Mouse (Mus musculus) heart, embryonic 11.5 days (tissue): Measurements from ENCODE around the gene Klf16. TPM values are rescaled to one million over a fixed set of nuclear protein-coding genes. Genes with fewer than 3 reads are reported as not detected.
A peak's percentile ranks its signal among the peaks of the same experiment; 100 is the strongest.

Experiments used
- ATAC-seq: fragments of 200-750 bp; cut with Nextera tagmentation; replicated peaks from 2 replicates; pipeline ENCODE4 v1.8.0; 2017; ENCODE audit warnings: moderate library complexity; ENCODE audit not compliant: insufficient number of reproducible peaks, low FRiP score, low TSS enrichment
- H3K27ac ChIP-seq: fragments of 300-500 bp; sonication (generic); 2 replicates; pipeline ENCODE4 v1.5.1; 2014; ENCODE audit warnings: mild to moderate bottlenecking, low read depth, low read length
- H3K27me3 ChIP-seq: fragments of 300-500 bp; sonication (generic); 2 replicates; pipeline ENCODE4 v1.6.1; 2014; ENCODE audit warnings: mild to moderate bottlenecking, low read length, mixed read lengths; ENCODE audit not compliant: control insufficient read depth, insufficient read depth
- H3K36me3 ChIP-seq: fragments of 300-500 bp; sonication (generic); 2 replicates; pipeline ENCODE4 v1.6.1; 2014; ENCODE audit warnings: mild to moderate bottlenecking, low read length, moderate library complexity, mixed read lengths; ENCODE audit not compliant: control insufficient read depth, insufficient read depth
- H3K4me1 ChIP-seq: fragments of 300-500 bp; sonication (generic); 2 replicates; pipeline ENCODE4 v1.6.1; 2014; ENCODE audit warnings: low read length; ENCODE audit not compliant: control insufficient read depth, insufficient read depth
- H3K4me2 ChIP-seq: fragments of 300-500 bp; sonication (generic); 2 replicates; pipeline ENCODE4 v1.6.1; 2014; ENCODE audit warnings: mild to moderate bottlenecking, moderate library complexity
- H3K4me3 ChIP-seq: fragments of 300-500 bp; sonication (generic); 2 replicates; pipeline ENCODE4 v1.5.1; 2014; ENCODE audit warnings: low read depth, low read length
- H3K9ac ChIP-seq: fragments of 300-500 bp; sonication (generic); 2 replicates; pipeline ENCODE4 v1.6.1; 2014; ENCODE audit warnings: mild to moderate bottlenecking, low read depth, low read length, moderate library complexity
- H3K9me3 ChIP-seq: fragments of 300-500 bp; sonication (generic); replicated peaks from 2 replicates; pipeline ENCODE4 v1.6.1; 2016; ENCODE audit warnings: low read length; ENCODE audit not compliant: control insufficient read depth
- WGBS: fragments of 180-500 bp; shearing (Covaris S2); extraction: QIAGEN DNeasy Blood & Tissue Kit; methylation state at CpG from one replicate; pipeline ENCODE4 v1.1.7; 2014; ENCODE audit not compliant: insufficient replicate concordance; 5-methylcytosine and 5-hydroxymethylcytosine counted together
- polyA plus RNA-seq: library from polyadenylated mRNA; unstranded; fragments of >200 nt; fragmentation: Nextera tagmentation; extraction: Ambion mirVana; gene quantifications from 2 replicates; pipeline ENCODE4 v1.2.1, GENCODE M21; 2014

The Klf16 gene
- polyA plus RNA-seq, 1 experiment from 2014 or later = 5.5 TPM

DNA sequence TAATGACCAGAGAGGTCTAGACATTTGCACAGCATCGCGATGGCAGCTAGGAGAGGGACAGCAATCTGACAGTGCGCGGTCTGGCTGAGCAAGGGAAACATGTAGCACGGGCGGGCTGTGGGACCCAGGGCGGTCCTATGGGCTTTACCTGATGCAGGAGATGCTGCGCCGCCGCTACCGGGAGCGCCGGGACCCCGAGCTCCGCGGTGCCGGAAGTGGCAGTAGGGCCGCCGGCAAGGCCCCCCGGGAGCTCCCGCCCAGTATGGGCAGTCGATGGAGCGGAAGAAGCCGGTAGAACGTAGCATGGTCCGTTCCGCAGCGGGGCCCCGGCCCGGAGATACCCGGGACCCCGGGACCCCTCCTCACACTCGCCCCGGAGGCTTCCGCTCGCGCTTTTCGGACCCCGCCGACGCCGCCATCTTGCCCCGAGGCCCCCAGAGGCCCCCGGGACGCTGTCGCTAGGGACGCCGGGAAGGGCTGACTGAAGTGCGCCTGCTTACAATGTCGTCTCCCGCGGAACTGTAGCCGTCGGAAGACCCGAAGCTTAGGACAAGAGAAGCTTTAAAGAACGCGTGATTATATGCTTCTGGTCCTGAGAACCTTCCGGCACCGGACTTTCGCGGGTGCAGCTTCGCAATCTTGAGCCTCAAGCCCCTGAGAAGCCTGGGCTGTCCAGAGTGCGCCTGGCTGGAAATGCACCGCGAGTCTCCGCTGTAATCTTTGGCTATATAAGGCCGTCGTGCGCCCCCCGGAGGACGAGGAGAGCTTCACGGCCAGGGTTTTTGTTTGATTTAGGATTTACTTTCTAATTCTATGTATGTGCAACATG lies 15.8 kb downstream of the Klf16 start, which contains the start of gene Rexo1:
Gene Rexo1, minus strand, starts transcription at position 445 of the 829 bp plus-strand sequence.
- no peaks in the 10 kb centered on the region for H3K36me3 ChIP-seq
- peak within 1 kb of the TSS; percentile 97 for H3K4me2 ChIP-seq
- H3K4me3 ChIP-seq = peak within 1 kb of the TSS; percentile 100
- peak within 1 kb of the TSS; percentile 97 for H3K9ac ChIP-seq
- ATAC-seq = peak; percentile 74; the same call in 1 of the 2 replicates
- WGBS = under 1% methylated on average over 72 of the region's 72 CpGs
- no peaks in the 10 kb centered on the region for H3K9me3 ChIP-seq
- peak within 1 kb of the TSS; percentile 86 for H3K27ac ChIP-seq
- H3K4me1 ChIP-seq = peaks cover 28% of the 10 kb centered on the region
- H3K27me3 ChIP-seq = no peaks in the 10 kb centered on the region

DNA sequence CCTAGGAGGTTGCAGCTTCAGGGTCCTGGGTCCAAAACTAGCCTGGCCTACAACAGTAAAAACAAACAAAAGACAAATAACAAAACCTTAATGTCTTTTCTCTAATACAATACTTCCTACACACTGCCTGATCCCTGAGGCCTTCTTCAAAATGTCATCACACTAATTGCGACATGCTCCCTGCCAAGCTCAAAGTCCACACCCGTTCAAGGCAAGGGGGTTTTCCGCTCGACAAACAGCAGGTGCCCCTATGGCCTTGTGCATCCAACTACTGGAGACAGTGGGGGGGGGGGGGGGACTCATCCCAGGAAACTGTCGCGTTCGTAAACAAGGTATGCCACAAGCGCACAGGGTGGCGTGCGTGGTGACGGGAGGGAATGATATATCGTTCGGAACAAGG lies 16.5 kb downstream of the Klf16 start:
- no peaks in the 10 kb centered on the region for H3K9me3 ChIP-seq
- peak overlapping the region; percentile 100 for H3K4me3 ChIP-seq
- H3K9ac ChIP-seq = peak overlapping the region; percentile 97
- no peak overlapping the region for H3K27ac ChIP-seq
- peaks cover 28% of the 10 kb centered on the region for H3K4me1 ChIP-seq
- peak overlapping the region; percentile 97 for H3K4me2 ChIP-seq
- H3K36me3 ChIP-seq = no peaks in the 10 kb centered on the region
- no peak for ATAC-seq
- WGBS = 1% methylated on average over 13 of the region's 13 CpGs
- no peaks in the 10 kb centered on the region for H3K27me3 ChIP-seq

DNA sequence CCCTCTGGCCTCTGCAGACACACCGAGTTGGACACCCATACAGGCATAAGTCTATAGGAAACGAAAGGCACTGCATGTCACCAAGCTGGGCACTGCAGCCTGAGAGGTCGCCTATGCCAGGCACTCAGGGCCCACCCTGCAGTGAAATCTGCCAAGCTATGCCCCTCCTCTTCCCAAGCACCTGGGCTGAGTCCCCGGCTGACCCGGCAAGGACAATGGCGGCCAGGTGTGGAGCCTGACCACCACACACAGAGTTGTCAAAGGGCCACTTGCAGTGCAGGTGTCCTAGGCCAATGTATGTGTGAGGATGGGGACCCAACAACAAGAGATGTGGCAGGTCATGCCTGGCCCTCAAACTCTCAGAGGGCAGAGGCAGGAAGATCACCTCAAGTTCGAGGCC lies 17.7 kb downstream of the Klf16 start:
- Histone ChIP-seq H3K4me3 (no peak overlapping the region; the same call in 1 of the 2 replicates), H3K9ac (no peak overlapping the region), H3K4me1 (peaks cover 34% of the 10 kb centered on the region), H3K4me2 (no peak overlapping the region), H3K27me3 (no peaks in the 10 kb centered on the region), H3K27ac (no peak overlapping the region), H3K36me3 (no peaks in the 10 kb centered on the region), H3K9me3 (no peaks in the 10 kb centered on the region)
- 84% methylated on average over 7 of the region's 7 CpGs for WGBS
- ATAC-seq = no peak

DNA sequence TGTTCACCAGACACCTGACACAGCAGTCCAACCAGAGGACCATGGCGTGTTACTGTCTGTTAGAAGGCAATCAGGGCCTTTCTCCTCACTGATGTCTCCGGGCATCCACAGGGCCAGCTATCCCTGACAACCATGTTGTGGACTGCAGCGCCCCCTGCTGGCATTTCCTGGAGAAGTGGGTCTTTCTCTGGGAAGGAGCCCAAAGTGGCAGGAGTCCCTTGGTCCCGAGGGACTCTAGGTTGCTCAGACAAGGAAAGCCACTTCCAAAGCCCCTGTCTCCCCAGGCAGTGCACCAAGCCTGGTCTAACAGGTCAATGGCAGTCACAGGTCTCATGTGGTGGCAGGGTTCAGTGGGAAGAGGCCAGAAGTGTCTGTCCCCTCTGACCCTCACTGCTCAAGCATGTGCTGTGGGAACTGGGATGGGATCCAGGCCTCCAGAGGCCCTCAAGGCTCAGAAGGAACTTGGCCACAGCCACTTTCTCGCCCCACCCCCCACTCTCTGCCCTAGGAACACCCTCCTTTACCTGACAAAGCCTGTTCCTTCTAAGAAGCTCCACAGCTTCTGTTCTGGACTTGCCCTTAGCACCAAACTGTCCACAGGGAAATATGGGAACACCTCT lies 19.7 kb downstream of the Klf16 start:
- H3K27me3 ChIP-seq = no peaks in the 10 kb centered on the region
- WGBS = 30% methylated on average over 5 of the region's 5 CpGs
- no peaks in the 10 kb centered on the region for H3K36me3 ChIP-seq
- no peak overlapping the region for H3K4me3 ChIP-seq
- peaks cover 47% of the 10 kb centered on the region for H3K4me1 ChIP-seq
- no peak overlapping the region for H3K27ac ChIP-seq
- no peak overlapping the region for H3K9ac ChIP-seq
- no peak overlapping the region for H3K4me2 ChIP-seq
- no peaks in the 10 kb centered on the region for H3K9me3 ChIP-seq
- ATAC-seq = no peak

DNA sequence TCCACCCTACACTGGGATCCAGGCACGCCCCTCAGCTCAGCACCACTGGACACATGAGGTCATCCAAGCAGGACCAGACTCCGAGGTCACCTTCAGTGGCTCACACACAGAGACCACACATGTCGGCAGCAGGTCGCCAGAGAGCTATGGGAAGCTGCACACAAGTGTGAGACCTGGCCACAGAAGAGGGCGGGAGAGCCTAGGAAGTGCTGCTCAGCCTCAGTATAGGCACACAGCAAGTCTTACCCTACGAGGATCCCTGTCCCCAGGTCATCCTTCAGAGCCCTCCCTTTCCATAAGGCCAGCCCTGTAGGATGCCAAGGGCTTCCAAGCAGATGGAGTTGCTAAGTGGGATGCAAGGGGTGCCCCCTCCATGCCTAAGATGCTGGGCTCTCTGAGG lies 23.1 kb downstream of the Klf16 start:
- Histone ChIP-seq H3K4me3 (no peak overlapping the region), H3K4me1 (peaks cover 35% of the 10 kb centered on the region), H3K4me2 (peak overlapping the region; percentile 34), H3K9ac (peak overlapping the region; percentile 46; the same call in 1 of the 2 replicates), H3K27ac (peak overlapping the region; percentile 54; the same call in 1 of the 2 replicates), H3K36me3 (peaks cover 11% of the 10 kb centered on the region; the same call in 1 of the 2 replicates), H3K27me3 (no peaks in the 10 kb centered on the region), H3K9me3 (no peaks in the 10 kb centered on the region)
- 59% methylated on average over 6 of the region's 6 CpGs for WGBS
- ATAC-seq = peak; percentile 11; the same call in 1 of the 2 replicates

DNA sequence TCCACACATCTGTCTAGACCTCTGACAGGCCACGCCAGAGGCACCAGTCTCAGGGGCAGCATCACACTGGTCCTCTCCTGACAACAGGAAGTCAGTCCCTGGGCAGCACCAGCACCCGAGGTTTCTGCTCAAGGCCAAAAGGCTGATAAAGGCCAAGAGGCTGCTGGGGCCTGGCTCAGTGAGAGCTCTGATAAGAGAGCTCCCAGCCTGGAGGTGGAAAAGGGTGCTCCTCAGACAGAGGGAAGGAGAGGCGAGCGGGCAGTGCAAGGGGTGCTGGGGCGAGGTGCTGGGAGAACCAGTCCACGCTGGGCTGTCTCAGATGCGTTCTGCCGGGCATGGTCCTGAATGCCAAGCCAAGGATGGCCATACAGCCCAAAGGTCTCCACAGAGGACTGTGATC lies 23.5 kb downstream of the Klf16 start:
- Histone ChIP-seq H3K4me3 (no peak overlapping the region), H3K4me1 (peaks cover 37% of the 10 kb centered on the region), H3K27me3 (no peaks in the 10 kb centered on the region), H3K9me3 (no peaks in the 10 kb centered on the region), H3K36me3 (peaks cover 11% of the 10 kb centered on the region; the same call in 1 of the 2 replicates), H3K9ac (peak overlapping the region; percentile 46; the same call in 1 of the 2 replicates), H3K4me2 (peak overlapping the region; percentile 34), H3K27ac (peak overlapping the region; percentile 54; the same call in 1 of the 2 replicates)
- ATAC-seq = peak; percentile 41; the same call in 1 of the 2 replicates
- WGBS = 57% methylated on average over 8 of the region's 8 CpGs

DNA sequence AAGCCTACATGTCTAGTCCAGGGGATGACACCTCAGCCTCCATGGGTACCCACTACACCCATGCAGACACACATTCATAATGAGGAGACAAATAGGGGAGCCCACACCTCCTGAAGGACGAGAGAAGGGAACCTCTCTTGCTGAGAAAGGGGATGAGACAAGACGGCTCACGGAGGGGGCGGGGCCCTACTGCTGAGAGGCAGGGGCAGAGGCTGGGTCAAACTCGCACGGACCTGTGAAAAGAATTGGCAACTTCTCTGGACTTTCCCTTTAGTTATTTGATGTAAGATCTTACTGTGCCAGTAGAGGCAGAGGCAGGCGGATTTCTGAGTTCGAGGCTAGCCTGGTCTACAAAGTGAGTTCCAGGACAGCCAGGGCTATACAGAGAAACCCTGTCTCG lies 24.8 kb downstream of the Klf16 start:
- Histone ChIP-seq H3K4me2 (no peak overlapping the region), H3K4me1 (peaks cover 29% of the 10 kb centered on the region), H3K4me3 (no peak overlapping the region), H3K27me3 (no peaks in the 10 kb centered on the region), H3K36me3 (peaks cover 11% of the 10 kb centered on the region; the same call in 1 of the 2 replicates), H3K9ac (no peak overlapping the region), H3K9me3 (no peaks in the 10 kb centered on the region), H3K27ac (no peak overlapping the region)
- WGBS = 63% methylated on average over 9 of the region's 9 CpGs
- no peak for ATAC-seq

DNA sequence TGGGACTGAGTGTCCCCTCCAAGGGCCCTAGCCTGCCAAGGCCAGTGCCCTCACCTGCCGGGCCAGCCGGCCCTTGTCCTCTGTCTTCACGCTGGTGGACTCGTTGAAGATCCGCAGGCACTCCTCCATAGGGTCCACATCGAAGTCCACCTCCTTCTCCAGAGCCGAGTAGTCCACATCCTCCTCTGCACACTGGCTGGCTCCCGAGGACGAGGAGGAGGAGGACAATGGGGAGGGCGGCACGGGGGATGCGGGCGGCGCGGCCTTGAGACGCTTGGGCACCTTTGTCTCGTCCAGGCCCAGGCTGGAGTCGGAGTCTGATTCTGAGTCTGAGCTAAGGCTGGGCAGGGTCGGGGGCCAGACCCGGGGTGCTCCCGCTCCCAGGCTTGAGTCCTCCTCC lies 27.8 kb downstream of the Klf16 start:
- H3K27ac ChIP-seq = no peak overlapping the region
- H3K4me1 ChIP-seq = peaks cover 18% of the 10 kb centered on the region
- no peak overlapping the region for H3K9ac ChIP-seq
- peaks cover 21% of the 10 kb centered on the region for H3K36me3 ChIP-seq
- no peak overlapping the region for H3K4me3 ChIP-seq
- H3K27me3 ChIP-seq = no peaks in the 10 kb centered on the region
- H3K9me3 ChIP-seq = no peaks in the 10 kb centered on the region
- ATAC-seq = no peak
- H3K4me2 ChIP-seq = no peak overlapping the region
- WGBS = 89% methylated on average over 21 of the region's 21 CpGs
